Mouse (Mus musculus) CH12.LX (cell line): ENCODE measurements around the gene Adprh.

Experiments used
- BHLHE40 ChIP-seq: IDR thresholded peaks from 2 replicates; pipeline ENCODE4 v1.6.1; 2011; ENCODE audit warnings: mild to moderate bottlenecking, low read depth, low read length, improper control_type of control experiment
- CTCF ChIP-seq, 2 experiments: IDR thresholded peaks in 1 of 2; conservative IDR thresholded peaks in 1 of 2; 2 replicates each; pipeline ENCODE4 v1.5.1; 2011 to 2012; ENCODE audit warnings: low read depth in 2 of 2, low read length in 2 of 2, improper control_type of control experiment in 1 of 2, inconsistent platforms in 1 of 2, mild to moderate bottlenecking in 1 of 2, moderate library complexity in 1 of 2
- ELF1 ChIP-seq: IDR thresholded peaks from 2 replicates; pipeline ENCODE4 v1.6.1; 2014; ENCODE audit warnings: low read depth, mild to moderate bottlenecking, inconsistent platforms, low read length, improper control_type of control experiment
- EP300 ChIP-seq: IDR thresholded peaks from 2 replicates; pipeline ENCODE4 v1.6.1; 2011; ENCODE audit warnings: low read length, improper control_type of control experiment
- HCFC1 ChIP-seq: IDR thresholded peaks from 2 replicates; pipeline ENCODE4 v1.6.1; 2012; ENCODE audit warnings: low read depth, mild to moderate bottlenecking, inconsistent platforms, low read length, improper control_type of control experiment
- JUND ChIP-seq: conservative IDR thresholded peaks from 2 replicates; pipeline ENCODE4 v1.6.1; 2011; ENCODE audit warnings: low read depth, low read length, improper control_type of control experiment
- KAT2A ChIP-seq: IDR thresholded peaks from 2 replicates; pipeline ENCODE4 v1.6.1; 2012; ENCODE audit warnings: low read length, improper control_type of control experiment, inconsistent platforms; ENCODE audit not compliant: insufficient replicate concordance
- MAFK ChIP-seq: IDR thresholded peaks from 2 replicates; pipeline ENCODE4 v1.6.1; 2011; ENCODE audit warnings: low read length, improper control_type of control experiment; ENCODE audit not compliant: insufficient replicate concordance
- POLR2A ChIP-seq: IDR thresholded peaks from 2 replicates; pipeline ENCODE4 v1.6.1; 2011; ENCODE audit warnings: low read depth, mild to moderate bottlenecking, improper control_type of control experiment, low read length
- RAD21 ChIP-seq: IDR thresholded peaks from 2 replicates; pipeline ENCODE4 v1.6.1; 2011; ENCODE audit warnings: low read depth, mild to moderate bottlenecking, low read length, improper control_type of control experiment, moderate library complexity
- USF1 ChIP-seq: IDR thresholded peaks from 2 replicates; pipeline ENCODE4 v1.6.1; 2014; ENCODE audit warnings: low read depth, mild to moderate bottlenecking, inconsistent platforms, low read length, improper control_type of control experiment
- USF2 ChIP-seq: conservative IDR thresholded peaks from 2 replicates; pipeline ENCODE4 v1.6.1; 2011; ENCODE audit warnings: low read depth, low read length, improper control_type of control experiment
- ZMIZ1 ChIP-seq: IDR thresholded peaks from 2 replicates; pipeline ENCODE4 v1.6.1; 2012; ENCODE audit warnings: low read depth, mild to moderate bottlenecking, inconsistent platforms, low read length, improper control_type of control experiment
- ZNF384 ChIP-seq: IDR thresholded peaks from 2 replicates; pipeline ENCODE4 v1.6.1; 2012; ENCODE audit warnings: low read depth, low read length, improper control_type of control experiment, inconsistent platforms

- no peak for TF ChIP-seq RAD21
- TF ChIP-seq ZNF384 = 0 out of 2 replicates have a peak, but pooled peaks have one; percentile 20
- TF ChIP-seq CTCF (conservative IDR thresholded peaks at IDR 0.05 in 1 of 2, IDR thresholded peaks at IDR 0.05 in 1 of 2; ENCODE audit: low read depth in 2 of 2, low read length in 2 of 2) = no peak
- TF ChIP-seq USF1 = no peak
- no peak for TF ChIP-seq BHLHE40
- no peak for TF ChIP-seq JUND
- no peak for TF ChIP-seq EP300
- no peak for TF ChIP-seq ELF1
- TF ChIP-seq KAT2A = no peak
- no peak for TF ChIP-seq ZMIZ1
- no peak for TF ChIP-seq USF2
- TF ChIP-seq HCFC1 = no peak
- no peak for TF ChIP-seq POLR2A
- no peak for TF ChIP-seq MAFK
Observed at GRCm38 (mm10) chr16:38475681-38476311, 23.3 kb upstream of the Adprh start.
